Mouse (Mus musculus): ENCODE results near the gene Olfr1099. TPM values are rescaled to one million over a fixed set of nuclear protein-coding genes. Genes with fewer than 3 reads are reported as not detected.

The Olfr1099 gene
- not detected for polyA plus RNA-seq (2014; fragmentation: Illumina TruSeq; extraction: RNeasy Lipid Tissue Mini Kit (QIAGEN cat#74804); ENCODE audit: insufficient read depth, low read depth, low replicate concordance)

DNA sequence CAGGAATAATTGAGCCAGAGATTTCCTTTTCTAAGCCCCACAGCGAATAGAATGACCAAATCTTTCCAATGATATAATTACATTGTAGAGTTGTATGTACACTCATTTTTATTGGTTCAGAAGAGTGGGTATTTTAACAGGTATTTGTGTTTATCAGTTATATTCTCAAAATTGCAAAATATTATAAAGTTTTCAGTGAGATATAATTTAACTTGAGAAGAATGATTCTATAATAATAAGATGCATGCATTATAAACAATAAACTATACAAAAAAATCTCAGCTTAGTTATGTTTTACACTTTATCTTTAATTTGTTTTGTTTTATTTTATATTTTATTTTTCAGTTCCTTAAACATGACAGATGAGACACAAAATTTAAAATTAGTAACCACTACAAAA lies at the start of gene Olfr1099:
Gene Olfr1099, minus strand, starts transcription at position 101 of the 400 bp plus-strand sequence.

DNA sequence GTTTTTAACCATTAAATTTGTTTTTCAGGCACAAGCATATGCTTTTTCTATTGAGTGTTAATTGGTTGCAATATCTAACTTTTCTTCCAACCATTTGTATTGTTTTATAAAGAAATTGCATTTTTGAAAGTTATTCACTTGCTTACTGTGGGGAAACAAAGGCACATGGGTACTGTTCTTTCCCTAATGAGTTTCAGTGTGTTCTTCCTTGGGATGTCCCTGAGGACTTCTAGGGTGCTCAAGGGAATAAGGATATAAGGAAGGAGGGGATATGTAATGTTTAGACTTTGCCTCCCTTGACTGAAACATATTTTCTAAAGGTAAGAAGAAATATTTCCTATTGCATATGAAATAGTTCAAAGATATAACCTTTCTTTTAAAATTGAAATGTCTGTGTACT lies 37.6 kb upstream of the Olfr1099 start, which contains the start of gene Olfr1102:
Gene Olfr1102, plus strand, starts transcription at position 301 of the 400 bp plus-strand sequence.

DNA sequence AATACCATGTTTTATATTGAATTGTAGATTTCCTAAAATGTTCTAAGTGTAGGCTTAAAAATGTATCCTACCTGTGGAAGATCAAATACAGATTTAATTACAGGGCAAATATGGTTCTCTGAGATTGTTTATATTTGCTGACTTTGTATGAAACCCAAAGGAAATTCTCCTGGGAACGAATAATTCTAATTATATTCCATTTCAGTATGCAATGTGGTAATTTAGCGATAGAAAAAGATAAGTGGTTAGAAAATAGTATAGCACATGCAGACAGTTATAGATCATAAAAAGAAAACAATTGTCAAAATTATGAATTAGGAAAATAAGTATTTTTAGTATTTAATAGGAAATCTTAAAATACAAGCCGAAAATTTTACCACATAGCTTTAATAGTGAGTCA lies 30.6 kb upstream of the Olfr1099 start, which contains the start of gene Olfr1101:
Gene Olfr1101, minus strand, starts transcription at position 101 of the 400 bp plus-strand sequence.

GRCm38 (mm10) chr2:86979854-86980253 lies 19.4 kb upstream of the Olfr1099 start, which contains the start of gene Olfr1100:
TSS of gene Olfr1100 (minus strand) at chr2:86979954.

GRCm38 (mm10) chr2:86924445-86924844 lies 36.0 kb downstream of the Olfr1099 start, which contains the start of gene Olfr1098:
TSS of gene Olfr1098 (minus strand) at chr2:86924545.

Other genes starting within 250 kb of the Olfr1099 start
- not detected for gene Olfr1089, start 227.0 kb downstream of the Olfr1099 start, polyA plus RNA-seq (2014; fragmentation: Illumina TruSeq; extraction: RNeasy Lipid Tissue Mini Kit (QIAGEN cat#74804); ENCODE audit: insufficient read depth, low read depth, low replicate concordance)
- gene Olfr1090, start 201.7 kb downstream of the Olfr1099 start, polyA plus RNA-seq (2014; fragmentation: Illumina TruSeq; extraction: RNeasy Lipid Tissue Mini Kit (QIAGEN cat#74804); ENCODE audit: insufficient read depth, low read depth, low replicate concordance): not detected
- not detected for gene Olfr1093, start 178.2 kb downstream of the Olfr1099 start, polyA plus RNA-seq (2014; fragmentation: Illumina TruSeq; extraction: RNeasy Lipid Tissue Mini Kit (QIAGEN cat#74804); ENCODE audit: insufficient read depth, low read depth, low replicate concordance)
- gene Olfr141, start 150.7 kb downstream of the Olfr1099 start, polyA plus RNA-seq (2014; fragmentation: Illumina TruSeq; extraction: RNeasy Lipid Tissue Mini Kit (QIAGEN cat#74804); ENCODE audit: insufficient read depth, low read depth, low replicate concordance): not detected
- gene Olfr1094, start 136.0 kb downstream of the Olfr1099 start, polyA plus RNA-seq (2014; fragmentation: Illumina TruSeq; extraction: RNeasy Lipid Tissue Mini Kit (QIAGEN cat#74804); ENCODE audit: insufficient read depth, low read depth, low replicate concordance): not detected
- gene Olfr1095, start 109.0 kb downstream of the Olfr1099 start, polyA plus RNA-seq (2014; fragmentation: Illumina TruSeq; extraction: RNeasy Lipid Tissue Mini Kit (QIAGEN cat#74804); ENCODE audit: insufficient read depth, low read depth, low replicate concordance): not detected
- not detected for gene Gm13723, start 85.9 kb downstream of the Olfr1099 start, polyA plus RNA-seq (2014; fragmentation: Illumina TruSeq; extraction: RNeasy Lipid Tissue Mini Kit (QIAGEN cat#74804); ENCODE audit: insufficient read depth, low read depth, low replicate concordance)
- not detected for gene Olfr1097, start 68.5 kb downstream of the Olfr1099 start, polyA plus RNA-seq (2014; fragmentation: Illumina TruSeq; extraction: RNeasy Lipid Tissue Mini Kit (QIAGEN cat#74804); ENCODE audit: insufficient read depth, low read depth, low replicate concordance)
- gene Olfr1098, start 36.1 kb downstream of the Olfr1099 start, polyA plus RNA-seq (2014; fragmentation: Illumina TruSeq; extraction: RNeasy Lipid Tissue Mini Kit (QIAGEN cat#74804); ENCODE audit: insufficient read depth, low read depth, low replicate concordance): not detected
- not detected for gene Olfr1100, start 19.3 kb upstream of the Olfr1099 start, polyA plus RNA-seq (2014; fragmentation: Illumina TruSeq; extraction: RNeasy Lipid Tissue Mini Kit (QIAGEN cat#74804); ENCODE audit: insufficient read depth, low read depth, low replicate concordance)
- not detected for gene Olfr1101, start 30.5 kb upstream of the Olfr1099 start, polyA plus RNA-seq (2014; fragmentation: Illumina TruSeq; extraction: RNeasy Lipid Tissue Mini Kit (QIAGEN cat#74804); ENCODE audit: insufficient read depth, low read depth, low replicate concordance)
- not detected for gene Olfr1102, start 37.7 kb upstream of the Olfr1099 start, polyA plus RNA-seq (2014; fragmentation: Illumina TruSeq; extraction: RNeasy Lipid Tissue Mini Kit (QIAGEN cat#74804); ENCODE audit: insufficient read depth, low read depth, low replicate concordance)
- not detected for gene Olfr1104, start 66.4 kb upstream of the Olfr1099 start, polyA plus RNA-seq (2014; fragmentation: Illumina TruSeq; extraction: RNeasy Lipid Tissue Mini Kit (QIAGEN cat#74804); ENCODE audit: insufficient read depth, low read depth, low replicate concordance)
- not detected for gene Olfr1105, start 75.8 kb upstream of the Olfr1099 start, polyA plus RNA-seq (2014; fragmentation: Illumina TruSeq; extraction: RNeasy Lipid Tissue Mini Kit (QIAGEN cat#74804); ENCODE audit: insufficient read depth, low read depth, low replicate concordance)
- not detected for gene Olfr1106, start 91.6 kb upstream of the Olfr1099 start, polyA plus RNA-seq (2014; fragmentation: Illumina TruSeq; extraction: RNeasy Lipid Tissue Mini Kit (QIAGEN cat#74804); ENCODE audit: insufficient read depth, low read depth, low replicate concordance)
- gene Olfr1107, start 115.1 kb upstream of the Olfr1099 start, polyA plus RNA-seq (2014; fragmentation: Illumina TruSeq; extraction: RNeasy Lipid Tissue Mini Kit (QIAGEN cat#74804); ENCODE audit: insufficient read depth, low read depth, low replicate concordance): not detected
- not detected for gene Olfr1109, start 135.3 kb upstream of the Olfr1099 start, polyA plus RNA-seq (2014; fragmentation: Illumina TruSeq; extraction: RNeasy Lipid Tissue Mini Kit (QIAGEN cat#74804); ENCODE audit: insufficient read depth, low read depth, low replicate concordance)
- gene Olfr259, start 153.9 kb upstream of the Olfr1099 start, polyA plus RNA-seq (2014; fragmentation: Illumina TruSeq; extraction: RNeasy Lipid Tissue Mini Kit (QIAGEN cat#74804); ENCODE audit: insufficient read depth, low read depth, low replicate concordance): not detected
- not detected for gene Olfr1110, start 179.6 kb upstream of the Olfr1099 start, polyA plus RNA-seq (2014; fragmentation: Illumina TruSeq; extraction: RNeasy Lipid Tissue Mini Kit (QIAGEN cat#74804); ENCODE audit: insufficient read depth, low read depth, low replicate concordance)
- not detected for gene Olfr1111, start 191.9 kb upstream of the Olfr1099 start, polyA plus RNA-seq (2014; fragmentation: Illumina TruSeq; extraction: RNeasy Lipid Tissue Mini Kit (QIAGEN cat#74804); ENCODE audit: insufficient read depth, low read depth, low replicate concordance)
- not detected for gene Olfr1112, start 227.1 kb upstream of the Olfr1099 start, polyA plus RNA-seq (2014; fragmentation: Illumina TruSeq; extraction: RNeasy Lipid Tissue Mini Kit (QIAGEN cat#74804); ENCODE audit: insufficient read depth, low read depth, low replicate concordance)
- not detected for gene Olfr1113, start 248.3 kb upstream of the Olfr1099 start, polyA plus RNA-seq (2014; fragmentation: Illumina TruSeq; extraction: RNeasy Lipid Tissue Mini Kit (QIAGEN cat#74804); ENCODE audit: insufficient read depth, low read depth, low replicate concordance)